Mouse (Mus musculus) lung, embryonic 14.5 days (tissue): Measurements from ENCODE around the gene Fam122c. TPM values are rescaled to one million over a fixed set of nuclear protein-coding genes. Genes with fewer than 3 reads are reported as not detected.

Experiments
- ATAC-seq: fragments of 200-750 bp; cut with Nextera tagmentation; 2 replicates; pipeline ENCODE4 v1.8.0; 2017; ENCODE audit warnings: mild to moderate bottlenecking, moderate TSS enrichment, moderate library complexity; ENCODE audit not compliant: insufficient read depth
- DNase-seq: peaks from one replicate; pipeline ENCODE4 v3.0.0-alpha.2; 2015
- H3K27ac ChIP-seq: fragments of 300-500 bp; sonication (generic); 2 replicates; pipeline ENCODE4 v1.5.1; 2014; ENCODE audit warnings: low read depth, mild to moderate bottlenecking, moderate library complexity
- H3K27me3 ChIP-seq: fragments of 300-500 bp; sonication (generic); 2 replicates; pipeline ENCODE4 v1.6.1; 2014; ENCODE audit warnings: low read length, control low read depth; ENCODE audit not compliant: insufficient read depth
- H3K36me3 ChIP-seq: fragments of 300-500 bp; sonication (generic); 2 replicates; pipeline ENCODE4 v1.6.1; 2014; ENCODE audit warnings: control low read depth; ENCODE audit not compliant: insufficient read depth
- H3K4me1 ChIP-seq: fragments of 300-500 bp; sonication (generic); 2 replicates; pipeline ENCODE4 v1.6.1; 2014; ENCODE audit warnings: antibody characterized with exemption, control low read depth; ENCODE audit not compliant: insufficient read depth
- H3K4me2 ChIP-seq: fragments of 300-500 bp; sonication (generic); 2 replicates; pipeline ENCODE4 v1.6.1; 2014; ENCODE audit warnings: mild to moderate bottlenecking
- H3K4me3 ChIP-seq: fragments of 300-500 bp; sonication (generic); 2 replicates; pipeline ENCODE4 v1.5.1; 2014; ENCODE audit warnings: low read depth, low read length
- H3K9ac ChIP-seq: fragments of 300-500 bp; sonication (generic); 2 replicates; pipeline ENCODE4 v1.6.1; 2014
- H3K9me3 ChIP-seq: fragments of 300-500 bp; sonication (generic); 2 replicates; pipeline ENCODE4 v1.6.1; 2016; ENCODE audit warnings: low read depth, low read length, control low read depth
- CTCF ChIP-seq: IDR thresholded peaks from 2 replicates; pipeline ENCODE4 v1.5.1; 2016; ENCODE audit warnings: antibody characterized with exemption, low read depth
- WGBS: fragments of 180-500 bp; shearing (Covaris S2); extraction: QIAGEN DNeasy Blood & Tissue Kit; methylation state at CpG from one replicate; pipeline ENCODE4 v1.1.7; 2014; 5-methylcytosine and 5-hydroxymethylcytosine counted together
- polyA plus RNA-seq: library from polyadenylated mRNA; unstranded; fragments of >200 nt; fragmentation: Nextera tagmentation; extraction: Ambion mirVana; gene quantifications from 2 replicates; pipeline ENCODE4 v1.2.1, GENCODE M21; 2014

The Fam122c gene
- polyA plus RNA-seq, 1 experiment from 2014 or later, result not detected

GRCm38 (mm10) chrX:53320564-53320963 is 47.3 kb downstream of the Fam122c start:
- ATAC-seq, result no peak
- no peak overlapping the region for H3K4me3 ChIP-seq
- TF ChIP-seq CTCF, result no peak
- H3K36me3 ChIP-seq, result no peaks in the 10 kb centered on the region
- H3K27me3 ChIP-seq, result no peaks in the 10 kb centered on the region
- H3K27ac ChIP-seq, result no peak overlapping the region
- H3K9me3 ChIP-seq, result no peaks in the 10 kb centered on the region
- H3K4me1 ChIP-seq, result no peaks in the 10 kb centered on the region
- no peak overlapping the region for H3K4me2 ChIP-seq
- DNase-seq, result no peak
- 56% methylated on average over 2 of the region's 2 CpGs for WGBS
- H3K9ac ChIP-seq, result no peak overlapping the region

DNA sequence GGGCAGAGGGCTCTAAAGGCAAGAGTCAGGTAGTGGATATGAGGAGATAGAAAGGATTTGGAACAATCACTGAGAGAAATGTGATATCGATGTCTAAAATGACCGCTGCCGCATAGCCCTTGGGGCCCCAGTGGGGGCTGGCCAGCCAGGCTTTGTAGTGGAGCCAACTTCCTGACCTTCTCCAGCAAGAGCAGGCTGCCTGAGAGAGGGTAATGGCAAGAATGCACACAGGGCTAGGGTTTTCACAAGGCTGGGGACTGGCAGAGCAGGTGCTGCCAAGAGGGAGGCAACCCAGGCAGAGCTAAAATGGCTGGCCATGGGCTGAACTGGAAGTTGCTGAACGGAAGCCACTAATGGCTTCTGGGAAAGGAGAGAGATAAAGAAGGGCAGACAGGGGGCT is 47.9 kb downstream of the Fam122c start:
- no peak for ATAC-seq

GRCm38 (mm10) chrX:53330396-53330795 is 57.2 kb downstream of the Fam122c start:
- no peak overlapping the region for H3K27ac ChIP-seq
- ATAC-seq (no peak), DNase-seq (no peak)
- 80% methylated on average over 4 of the region's 4 CpGs for WGBS
- H3K9me3 ChIP-seq, result no peaks in the 10 kb centered on the region
- TF ChIP-seq CTCF, result no peak
- H3K4me1 ChIP-seq, result no peaks in the 10 kb centered on the region
- H3K36me3 ChIP-seq, result no peaks in the 10 kb centered on the region
- no peaks in the 10 kb centered on the region for H3K27me3 ChIP-seq
- H3K4me3 ChIP-seq, result no peak overlapping the region
- H3K9ac ChIP-seq, result no peak overlapping the region
- no peak overlapping the region for H3K4me2 ChIP-seq

More for the DNA sequence above, 47.9 kb downstream of the Fam122c start:
- no peak overlapping the region for H3K9ac ChIP-seq
- no peaks in the 10 kb centered on the region for H3K27me3 ChIP-seq
- no peak overlapping the region for H3K4me2 ChIP-seq
- WGBS, result 54% methylated on average over 4 of the region's 4 CpGs
- H3K4me1 ChIP-seq, result no peaks in the 10 kb centered on the region
- no peak overlapping the region for H3K4me3 ChIP-seq
- no peaks in the 10 kb centered on the region for H3K9me3 ChIP-seq
- TF ChIP-seq CTCF, result no peak
- no peak overlapping the region for H3K27ac ChIP-seq
- DNase-seq, result peak; percentile 3
- H3K36me3 ChIP-seq, result no peaks in the 10 kb centered on the region

- TF ChIP-seq CTCF, result peak; percentile 50
- Histone ChIP-seq H3K4me2 (no peak overlapping the region), H3K9ac (no peak overlapping the region), H3K9me3 (no peaks in the 10 kb centered on the region), H3K27me3 (no peaks in the 10 kb centered on the region), H3K36me3 (no peaks in the 10 kb centered on the region), H3K4me3 (no peak overlapping the region), H3K27ac (no peak overlapping the region), H3K4me1 (no peaks in the 10 kb centered on the region)
- no peak for ATAC-seq
- DNase-seq, result peak; percentile 38
Measured at GRCm38 (mm10) chrX:53337355-53337754, 64.1 kb downstream of the Fam122c start.

- Histone ChIP-seq H3K27ac (no peak overlapping the region), H3K9ac (no peak overlapping the region), H3K4me1 (no peaks in the 10 kb centered on the region), H3K4me3 (no peak overlapping the region), H3K4me2 (no peak overlapping the region), H3K36me3 (0 out of 2 replicates have a peak, but pooled peaks cover 4% of the 10 kb centered on the region), H3K9me3 (no peaks in the 10 kb centered on the region), H3K27me3 (no peaks in the 10 kb centered on the region)
- DNase-seq, result peak; percentile 66
- WGBS, result 70% methylated on average over 2 of the region's 2 CpGs
- TF ChIP-seq CTCF, result peak; percentile 72
- ATAC-seq, result no peak
Measured at GRCm38 (mm10) chrX:53341531-53341930, 68.3 kb downstream of the Fam122c start.

- ATAC-seq (no peak), DNase-seq (no peak)
- no peak overlapping the region for H3K27ac ChIP-seq
- H3K27me3 ChIP-seq, result no peaks in the 10 kb centered on the region
- H3K9me3 ChIP-seq, result no peaks in the 10 kb centered on the region
- H3K4me1 ChIP-seq, result no peaks in the 10 kb centered on the region
- 89% methylated on average over 4 of the region's 4 CpGs for WGBS
- no peak overlapping the region for H3K4me2 ChIP-seq
- H3K4me3 ChIP-seq, result no peak overlapping the region
- TF ChIP-seq CTCF, result no peak
- H3K9ac ChIP-seq, result no peak overlapping the region
- peaks cover 15% of the 10 kb centered on the region; the same call in 1 of the 2 replicates for H3K36me3 ChIP-seq
Measured at GRCm38 (mm10) chrX:53348374-53348773, 75.2 kb downstream of the Fam122c start.

DNA sequence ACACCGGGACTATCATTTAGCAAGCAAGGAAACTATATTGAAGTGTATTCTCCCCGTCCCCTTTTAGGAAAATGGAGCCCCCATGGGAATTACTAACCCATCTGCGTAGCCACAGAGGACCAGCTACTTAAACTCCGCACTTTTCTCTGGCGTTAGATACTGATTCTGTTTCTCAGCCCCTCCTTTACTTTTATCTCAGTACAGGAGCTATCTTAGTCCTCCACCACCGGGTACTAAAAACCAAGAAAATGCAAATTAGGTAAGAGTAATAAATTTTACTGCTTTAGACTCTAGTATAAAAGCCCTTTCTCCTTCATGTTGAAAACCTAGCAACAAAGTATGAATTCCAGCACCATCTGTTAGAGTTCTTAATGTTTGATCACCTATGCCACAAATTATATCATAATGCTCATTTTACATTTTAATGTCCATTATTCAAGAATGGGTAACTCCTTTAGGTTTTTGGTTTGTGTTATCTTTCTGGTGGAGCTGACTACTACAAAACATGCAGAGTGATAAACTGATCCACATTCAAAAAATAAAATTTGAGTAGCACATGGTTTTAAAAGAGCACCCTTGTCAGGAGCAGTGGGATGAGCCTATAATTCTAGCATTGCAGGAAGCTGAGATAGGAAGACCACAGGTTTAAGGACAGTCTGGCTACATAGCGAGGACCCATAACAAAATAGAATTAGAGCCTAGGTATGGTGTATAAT is 91.6 kb downstream of the Fam122c start:
- DNase-seq (no peak), ATAC-seq (no peak)
- 82% methylated on average over 7 of the region's 7 CpGs for WGBS

More for the DNA sequence above, 91.6 kb downstream of the Fam122c start:
- H3K4me2 ChIP-seq, result no peak overlapping the region
- H3K9me3 ChIP-seq, result no peaks in the 10 kb centered on the region
- no peak for TF ChIP-seq CTCF
- no peaks in the 10 kb centered on the region for H3K4me1 ChIP-seq
- no peak overlapping the region for H3K27ac ChIP-seq
- no peak overlapping the region for H3K4me3 ChIP-seq
- H3K36me3 ChIP-seq, result no peaks in the 10 kb centered on the region
- no peak overlapping the region for H3K9ac ChIP-seq
- H3K27me3 ChIP-seq, result no peaks in the 10 kb centered on the region
